Mouse (Mus musculus) kidney, adult 8-10 months (tissue): Measurements from ENCODE around the gene Gm42715.
"Not testable (repeated sequence)": the region's sequence is repeated elsewhere in the genome, so short reads cannot be mapped to it uniquely, and the experiment has no call there.

Experiments
- DNase-seq, 2 experiments: peaks; one replicate each; pipeline ENCODE4 v3.0.0; 2022

The Gm42715 gene

GRCm38 (mm10) chr7:127498407-127498806, 21.0 kb upstream of the Gm42715 start:
- peak in 1 of 2 experiments; percentile 67 for DNase-seq

GRCm38 (mm10) chr7:127508291-127508690, 11.1 kb upstream of the Gm42715 start:
- DNase-seq, result no peak

- DNase-seq, result not testable (repeated sequence)
Observed at GRCm38 (mm10) chr7:127509830-127510229, 9.6 kb upstream of the Gm42715 start.

- peak in 1 of 2 experiments; percentile 42 for DNase-seq
Observed at GRCm38 (mm10) chr7:127511241-127511640, 8.1 kb upstream of the Gm42715 start.

GRCm38 (mm10) chr7:127511808-127512230, 7.6 kb upstream of the Gm42715 start, which contains the start of gene Srcap:
Srcap (plus strand) TSS chr7:127511983.
- peak; percentile 97 to 98 for DNase-seq

- peak; percentile 91 for DNase-seq
Observed at GRCm38 (mm10) chr7:127512231-127513015, 7.0 kb upstream of the Gm42715 start.

- peak in 1 of 2 experiments; percentile 58 for DNase-seq
Observed at GRCm38 (mm10) chr7:127513016-127513390, 6.4 kb upstream of the Gm42715 start.

GRCm38 (mm10) chr7:127513781-127514180, 5.6 kb upstream of the Gm42715 start:
- DNase-seq, result peak in 1 of 2 experiments; percentile 9

- DNase-seq, result no peak
Observed at GRCm38 (mm10) chr7:127515846-127516245, 3.5 kb upstream of the Gm42715 start.

GRCm38 (mm10) chr7:127516344-127516743, 3.0 kb upstream of the Gm42715 start:
- no peak for DNase-seq

- no peak for DNase-seq
Observed at GRCm38 (mm10) chr7:127541671-127542070, 22.3 kb downstream of the Gm42715 start.

- peak in 1 of 2 experiments; percentile 41 for DNase-seq
Observed at GRCm38 (mm10) chr7:127549116-127549835, 29.9 kb downstream of the Gm42715 start.

- no peak for DNase-seq
Observed at GRCm38 (mm10) chr7:127551558-127551957, 32.2 kb downstream of the Gm42715 start.

GRCm38 (mm10) chr7:127560580-127560979, 41.2 kb downstream of the Gm42715 start:
- DNase-seq, result no peak

GRCm38 (mm10) chr7:127561340-127561858, 42.0 kb downstream of the Gm42715 start, which contains the start of gene Tmem265:
Tmem265 (plus strand) TSS chr7:127561390.
- DNase-seq, result peak in 1 of 2 experiments; percentile 24

GRCm38 (mm10) chr7:127564381-127565150, 45.2 kb downstream of the Gm42715 start:
- DNase-seq, result peak in 1 of 2 experiments; percentile 59

- DNase-seq, result peak; percentile 95 to 98
Observed at GRCm38 (mm10) chr7:127572895-127573471, 53.6 kb downstream of the Gm42715 start, which contains the start of gene Phkg2. Phkg2 (plus strand) TSS chr7:127573340.

GRCm38 (mm10) chr7:127573503-127574008, 54.2 kb downstream of the Gm42715 start:
- DNase-seq, result no peak

GRCm38 (mm10) chr7:127574115-127574514, 54.7 kb downstream of the Gm42715 start:
- DNase-seq, result no peak

GRCm38 (mm10) chr7:127583260-127583659, 63.9 kb downstream of the Gm42715 start:
- no peak for DNase-seq

- DNase-seq, result no peak
Observed at GRCm38 (mm10) chr7:127585031-127585430, 65.6 kb downstream of the Gm42715 start.

- no peak for DNase-seq
Observed at GRCm38 (mm10) chr7:127586149-127586548, 66.8 kb downstream of the Gm42715 start.
